Mouse (Mus musculus) neural tube, embryonic 10.5 days (tissue): ENCODE measurements around the gene Prep.
"Not testable (repeated sequence)": the region's sequence is repeated elsewhere in the genome, so short reads cannot be mapped to it uniquely, and the experiment has no call there.

Source experiments
- DNase-seq: peaks from one replicate; pipeline ENCODE4 v3.0.0-alpha.2; 2017; ENCODE audit warnings: low spot score; ENCODE audit errors: extremely low spot score

The Prep gene

DNA sequence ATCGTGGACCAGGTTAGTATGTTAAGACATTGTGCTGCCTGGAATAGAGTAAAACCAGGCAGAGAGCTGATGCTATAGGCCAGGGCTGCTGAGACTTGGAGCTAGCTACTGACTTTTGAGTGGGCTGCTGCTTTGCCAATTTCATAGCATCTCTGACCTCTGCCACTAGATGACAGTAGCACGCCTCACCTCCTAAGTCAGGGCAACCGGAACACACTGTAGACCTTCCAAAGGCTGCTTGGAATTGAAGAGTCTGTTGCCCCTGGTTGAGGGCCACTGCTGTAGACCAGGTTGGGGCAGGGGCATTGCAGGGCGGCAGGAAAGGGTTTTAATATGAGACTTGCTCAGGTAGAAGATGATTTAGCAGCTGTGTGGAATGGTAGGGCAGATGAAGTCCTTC is 47.5 kb downstream of the Prep start:
- DNase-seq: no peak

DNA sequence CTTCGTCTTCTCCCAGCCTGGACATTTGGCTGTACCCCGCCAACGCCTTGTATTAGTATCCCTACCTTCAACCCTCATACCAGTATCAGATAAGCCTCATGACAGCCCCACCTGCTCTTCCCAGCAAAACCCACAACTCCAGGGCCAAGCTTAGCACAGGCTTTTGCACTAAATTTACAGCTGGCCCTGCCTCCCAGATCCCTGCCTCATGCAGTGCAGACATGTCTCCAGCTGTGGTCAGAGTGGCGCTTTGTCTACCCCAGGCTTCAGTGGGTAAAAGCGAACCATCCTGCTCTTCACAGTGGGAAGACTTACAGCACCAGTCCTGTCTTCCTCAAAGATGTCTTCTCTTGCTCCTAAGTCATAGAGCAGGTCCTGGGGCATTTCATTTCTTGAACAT is 49.8 kb downstream of the Prep start:
- no peak for DNase-seq

DNA sequence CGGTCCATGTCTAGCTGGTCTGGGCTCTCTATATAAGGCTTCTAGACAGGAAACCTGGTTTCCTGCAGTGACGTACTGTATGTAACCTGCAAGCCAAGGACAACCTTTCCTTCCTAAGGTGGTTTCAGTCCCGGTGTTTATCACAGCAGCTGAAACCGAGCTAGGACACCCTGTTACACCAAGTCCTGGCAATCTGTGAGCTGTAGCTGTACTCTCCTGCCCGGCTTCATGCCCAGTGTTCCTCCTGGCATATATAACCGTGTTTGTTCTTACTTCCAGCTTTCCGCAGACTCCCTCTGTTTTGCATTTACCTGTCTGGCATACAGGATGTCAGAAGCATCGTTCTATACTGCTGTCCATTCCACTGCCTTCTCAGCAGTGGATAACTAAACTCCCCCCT is 51.4 kb downstream of the Prep start:
- no peak for DNase-seq

DNA sequence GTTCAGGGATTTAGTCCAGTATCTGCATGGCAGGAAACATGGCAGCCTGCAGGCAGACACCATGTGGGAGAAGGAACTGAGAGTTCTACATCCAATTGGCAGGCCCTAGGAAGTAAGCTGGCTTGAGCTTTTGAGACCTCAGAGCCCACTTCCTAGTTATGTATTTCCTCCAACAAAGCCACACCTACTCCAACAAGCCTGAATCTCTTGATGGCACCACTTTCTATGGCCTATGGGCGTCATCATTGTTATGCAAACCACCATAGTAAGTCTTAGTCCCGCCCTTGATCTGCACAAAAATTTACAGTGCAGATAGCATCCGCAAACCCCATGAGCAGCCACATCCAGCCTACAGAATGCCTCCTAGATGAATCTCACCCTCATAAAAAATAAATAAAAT is 54.6 kb downstream of the Prep start:
- DNase-seq: no peak

DNA sequence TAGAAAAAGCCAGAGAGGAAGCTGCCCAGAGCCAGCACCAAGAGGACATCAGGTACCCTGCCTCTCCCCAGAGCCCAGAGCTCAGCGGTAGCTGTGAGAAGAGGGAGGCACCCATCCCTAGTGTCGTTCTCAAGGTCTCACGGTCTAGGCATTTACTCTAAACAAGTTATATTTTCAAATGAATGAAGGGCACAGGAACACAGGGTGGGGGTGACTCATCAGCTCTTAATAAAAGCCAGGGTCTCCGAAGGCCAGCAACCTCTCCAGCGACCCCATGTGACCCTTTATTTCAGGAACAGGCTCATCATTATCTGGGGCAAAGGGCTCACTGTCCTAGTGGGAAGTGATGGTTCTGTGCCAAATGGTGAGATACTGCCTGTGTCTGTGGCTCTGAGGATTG is 55.5 kb downstream of the Prep start:
- DNase-seq: no peak

DNA sequence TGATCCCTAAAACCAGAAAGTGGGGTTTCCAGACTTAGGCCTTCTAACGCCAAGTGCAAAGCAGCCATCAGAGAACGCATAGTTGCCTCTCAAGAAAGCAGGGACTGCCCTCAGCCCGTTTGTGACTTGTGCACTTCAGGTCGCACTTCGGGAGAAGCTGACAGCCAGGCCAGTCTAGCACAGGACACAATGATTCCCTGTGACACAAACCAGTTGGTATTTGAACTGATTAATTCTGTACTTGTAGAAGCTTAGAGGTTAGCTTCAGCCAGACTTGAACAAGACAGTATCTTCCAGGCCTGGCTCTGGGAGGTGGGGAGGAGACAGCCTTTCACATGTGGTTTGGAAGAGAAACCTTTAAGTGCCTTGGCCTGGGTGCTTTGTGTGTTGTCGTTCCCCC is 56.0 kb downstream of the Prep start:
- no peak for DNase-seq

DNA sequence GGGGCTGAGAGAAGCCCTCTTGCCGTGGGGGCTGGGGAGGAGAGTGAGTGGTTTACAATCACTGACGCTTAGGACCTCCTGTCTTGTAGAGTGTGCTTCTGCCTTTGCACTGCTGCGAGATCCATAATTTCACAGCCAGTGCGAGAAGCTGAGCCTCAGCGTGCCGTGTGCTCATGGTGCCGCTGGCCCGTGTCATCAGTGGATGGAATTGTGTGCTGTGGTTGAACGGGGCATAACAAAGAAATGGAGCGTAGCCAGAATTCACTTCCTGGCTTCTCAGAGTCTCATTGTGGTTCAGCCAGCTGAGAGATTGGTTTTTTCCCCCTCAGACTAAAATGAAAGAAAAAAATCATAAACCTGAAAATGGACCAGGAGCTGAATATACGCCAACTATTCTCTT is 62.1 kb downstream of the Prep start:
- DNase-seq: no peak

DNA sequence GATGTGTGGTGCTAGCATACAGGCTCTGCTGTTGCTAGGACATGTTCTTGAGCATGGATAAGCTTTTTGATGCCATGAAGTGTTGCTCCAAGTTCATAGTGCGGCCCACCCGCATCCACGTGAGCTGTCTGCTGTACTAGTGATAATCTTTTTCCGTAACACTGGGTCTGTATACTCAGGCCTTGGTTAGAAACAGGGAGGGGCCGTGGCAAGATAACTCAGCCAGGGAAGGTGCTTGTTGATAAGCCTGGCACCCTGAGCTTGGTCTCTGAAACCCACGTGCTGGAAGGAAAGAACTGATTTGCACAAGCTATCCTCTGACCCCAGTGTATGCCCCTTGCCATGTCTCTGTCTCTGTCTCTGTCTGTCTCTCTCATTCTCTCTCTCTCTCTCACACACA is 63.0 kb downstream of the Prep start:
- no peak for DNase-seq

DNA sequence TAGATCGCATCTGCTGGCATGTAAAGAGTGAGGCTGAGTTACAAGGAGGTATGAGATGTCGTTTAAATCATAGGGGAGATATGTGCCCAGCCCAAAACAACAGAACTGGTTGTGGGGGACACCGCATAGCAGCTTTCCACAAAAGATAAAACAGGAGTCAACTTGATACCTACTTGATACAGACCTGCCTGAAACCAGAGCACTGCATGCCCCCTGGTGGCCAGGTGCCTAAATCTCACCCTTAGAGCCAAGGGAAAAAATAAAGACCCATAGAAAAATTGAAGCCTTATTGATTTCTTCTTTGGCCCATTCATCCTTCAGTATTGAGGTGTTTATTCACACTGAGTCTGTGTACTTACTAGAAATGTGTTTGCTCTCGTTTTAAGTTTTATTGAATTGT is 65.4 kb downstream of the Prep start:
- no peak for DNase-seq

DNA sequence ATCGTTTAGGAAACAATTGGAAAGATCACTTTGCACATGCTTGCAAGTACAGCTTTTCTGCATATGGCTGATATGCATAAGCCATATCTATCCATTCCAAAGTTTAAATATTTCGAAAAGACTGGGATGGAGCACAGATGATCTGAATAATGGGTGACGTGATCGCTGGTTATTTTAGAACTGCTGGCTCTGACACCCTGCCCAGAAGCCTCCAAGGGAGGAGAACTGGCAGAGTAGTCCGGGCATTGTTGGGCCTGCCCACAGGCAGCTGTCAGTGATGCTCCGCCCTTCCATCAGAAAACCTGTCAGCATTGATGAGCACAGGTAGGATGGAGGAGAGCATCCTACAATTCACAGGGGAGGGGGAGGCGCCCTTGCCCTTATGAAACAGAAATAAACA is 69.8 kb downstream of the Prep start:
- no peak for DNase-seq

DNA sequence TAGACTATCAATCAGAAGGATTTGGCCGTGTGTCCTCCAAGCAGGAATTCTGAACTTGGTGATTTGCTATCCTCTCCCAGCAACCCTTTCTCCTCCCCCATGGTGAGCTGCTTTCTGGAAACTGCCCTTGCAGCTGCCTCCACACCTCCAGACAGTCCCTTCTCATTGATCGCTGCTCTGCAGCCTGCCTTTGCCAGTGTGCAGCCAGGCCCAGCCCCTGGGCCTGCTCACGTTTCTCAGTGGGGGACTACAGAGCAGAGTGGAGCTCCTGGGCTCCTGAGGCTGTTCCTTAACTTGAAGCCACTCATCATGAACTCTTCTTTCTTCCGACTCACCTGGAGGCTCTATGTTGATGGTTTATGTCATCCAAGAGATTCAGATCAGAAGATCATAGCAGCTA is 72.9 kb downstream of the Prep start:
- DNase-seq: no peak

DNA sequence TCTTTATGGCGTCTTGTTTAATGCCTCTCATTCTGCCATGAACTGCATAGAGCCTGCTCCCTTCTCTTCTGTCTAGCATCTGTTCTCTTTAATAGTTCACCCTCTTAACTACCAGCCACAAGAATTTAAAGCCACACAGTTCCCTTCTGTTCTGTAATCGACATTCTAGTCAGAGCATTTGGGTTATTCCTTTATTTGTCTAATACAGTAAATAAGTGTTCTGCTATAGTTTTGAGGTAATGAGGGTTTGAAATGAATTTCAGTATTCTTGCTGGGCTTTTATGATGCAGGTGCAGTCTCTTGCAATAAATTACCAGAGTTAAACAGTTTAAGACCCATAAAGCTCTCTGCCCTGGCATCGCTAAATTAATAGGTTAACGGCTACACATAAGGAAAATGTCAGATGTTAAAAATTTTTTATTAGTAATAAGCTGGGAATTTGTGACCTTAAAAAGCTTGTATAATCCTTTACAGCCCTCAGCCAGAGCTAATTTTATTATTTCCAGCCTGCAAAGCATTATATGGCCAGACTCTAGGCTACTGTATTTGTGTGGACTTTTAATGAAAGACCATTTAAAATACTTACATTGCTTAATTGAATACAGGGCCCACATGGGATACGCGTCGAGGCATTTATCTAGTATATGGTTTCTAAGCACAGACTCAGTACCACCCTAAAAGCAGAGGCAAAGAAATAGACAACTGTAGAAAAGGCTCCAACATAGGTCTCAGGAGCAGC is 73.6 kb downstream of the Prep start:
- no peak for DNase-seq

DNA sequence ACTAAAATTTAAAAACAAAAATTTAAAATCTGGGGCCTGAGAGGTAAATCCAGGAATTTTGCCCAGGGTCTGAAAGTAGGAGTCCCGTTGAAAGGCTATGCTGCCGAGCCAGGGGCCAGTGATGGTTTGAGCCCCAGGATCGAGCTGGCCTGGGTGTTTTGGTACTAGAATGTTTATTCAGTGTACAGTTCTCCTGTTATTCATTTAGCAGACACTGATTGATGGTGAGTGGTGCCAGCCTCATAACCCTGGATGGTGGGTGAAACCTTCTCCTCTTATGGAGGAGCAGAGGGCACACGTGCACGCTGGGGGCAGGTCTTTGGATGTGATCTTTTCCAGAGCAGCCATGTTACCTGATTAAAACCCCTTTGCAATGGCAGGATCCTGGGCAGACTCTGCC is 75.4 kb downstream of the Prep start:
- no peak for DNase-seq

DNA sequence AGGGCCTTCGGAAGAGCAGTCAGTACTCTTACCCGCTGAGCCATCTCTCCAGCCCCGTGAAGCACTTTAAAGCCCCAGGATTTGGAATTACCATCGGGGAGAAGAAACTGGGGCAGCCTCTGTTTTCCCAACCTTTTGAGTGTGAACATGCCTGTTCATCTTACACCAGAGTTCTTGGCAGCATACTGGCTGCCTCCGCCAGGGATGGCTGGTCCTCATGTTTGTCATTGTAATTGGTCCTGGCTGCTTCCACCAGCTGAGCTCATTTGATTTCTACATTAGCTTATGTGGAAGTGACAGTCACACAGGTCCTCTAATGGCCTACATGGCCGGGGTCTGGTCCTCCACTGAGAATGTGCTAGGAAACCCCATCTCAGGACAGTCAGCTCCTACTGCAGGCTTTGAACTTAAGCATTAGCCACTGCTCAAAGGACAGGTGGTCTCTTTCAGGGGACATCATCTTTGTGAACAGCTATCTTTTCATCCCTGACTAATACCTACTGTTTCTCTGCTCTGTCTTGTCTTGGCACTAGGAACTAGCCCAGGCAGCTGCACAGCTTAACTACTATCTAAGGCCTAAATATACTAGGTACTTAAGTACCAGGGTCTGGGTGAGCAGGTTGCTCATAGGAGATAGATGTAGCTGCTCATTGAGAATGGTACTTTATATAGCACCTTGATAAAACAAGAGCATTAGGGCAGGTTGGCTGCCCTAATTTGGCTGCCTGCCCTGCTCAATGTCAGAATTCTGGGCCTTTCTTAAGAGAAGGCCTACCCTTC is 77.2 kb downstream of the Prep start:
- no peak for DNase-seq

DNA sequence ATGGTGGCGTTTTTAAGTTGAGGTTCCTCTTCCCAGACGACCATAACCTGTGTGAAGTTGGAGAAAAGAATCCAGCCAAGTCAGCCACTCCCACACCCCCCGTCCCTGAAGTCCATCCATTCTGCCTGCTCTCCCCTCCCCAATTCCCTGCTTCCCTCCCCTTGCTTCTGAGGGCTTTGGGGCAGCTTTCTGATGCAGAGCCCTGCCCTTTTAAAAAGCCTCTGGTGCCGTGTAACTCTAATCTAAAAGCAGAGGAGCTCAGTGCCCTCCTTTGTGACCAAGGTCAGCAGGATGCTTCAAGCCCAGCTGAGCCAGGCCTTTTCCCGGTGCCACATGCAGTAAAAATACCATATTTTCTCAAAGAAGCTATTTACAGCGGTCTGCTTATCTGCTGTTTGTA is 79.8 kb downstream of the Prep start:
- DNase-seq: no peak

DNA sequence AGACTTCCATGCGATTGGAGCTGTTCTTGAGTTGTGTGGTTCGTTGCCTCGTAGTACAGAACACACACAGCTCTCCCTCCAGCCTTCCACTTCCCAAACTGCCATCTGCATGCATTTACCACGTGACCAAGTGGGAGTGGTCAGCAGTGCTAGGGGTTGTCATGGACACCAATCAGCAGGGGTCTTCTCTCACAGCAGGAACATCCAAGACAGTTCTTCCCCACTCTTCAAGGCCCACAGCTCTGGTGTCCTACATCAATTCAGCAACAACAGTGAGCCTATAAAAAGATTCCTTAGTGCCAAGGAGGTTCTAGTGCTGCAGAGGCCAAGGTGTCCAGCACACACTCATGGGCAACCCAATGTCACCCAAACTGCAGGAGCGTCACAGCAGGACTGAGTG is 84.1 kb downstream of the Prep start:
- DNase-seq: peak; percentile 29

DNA sequence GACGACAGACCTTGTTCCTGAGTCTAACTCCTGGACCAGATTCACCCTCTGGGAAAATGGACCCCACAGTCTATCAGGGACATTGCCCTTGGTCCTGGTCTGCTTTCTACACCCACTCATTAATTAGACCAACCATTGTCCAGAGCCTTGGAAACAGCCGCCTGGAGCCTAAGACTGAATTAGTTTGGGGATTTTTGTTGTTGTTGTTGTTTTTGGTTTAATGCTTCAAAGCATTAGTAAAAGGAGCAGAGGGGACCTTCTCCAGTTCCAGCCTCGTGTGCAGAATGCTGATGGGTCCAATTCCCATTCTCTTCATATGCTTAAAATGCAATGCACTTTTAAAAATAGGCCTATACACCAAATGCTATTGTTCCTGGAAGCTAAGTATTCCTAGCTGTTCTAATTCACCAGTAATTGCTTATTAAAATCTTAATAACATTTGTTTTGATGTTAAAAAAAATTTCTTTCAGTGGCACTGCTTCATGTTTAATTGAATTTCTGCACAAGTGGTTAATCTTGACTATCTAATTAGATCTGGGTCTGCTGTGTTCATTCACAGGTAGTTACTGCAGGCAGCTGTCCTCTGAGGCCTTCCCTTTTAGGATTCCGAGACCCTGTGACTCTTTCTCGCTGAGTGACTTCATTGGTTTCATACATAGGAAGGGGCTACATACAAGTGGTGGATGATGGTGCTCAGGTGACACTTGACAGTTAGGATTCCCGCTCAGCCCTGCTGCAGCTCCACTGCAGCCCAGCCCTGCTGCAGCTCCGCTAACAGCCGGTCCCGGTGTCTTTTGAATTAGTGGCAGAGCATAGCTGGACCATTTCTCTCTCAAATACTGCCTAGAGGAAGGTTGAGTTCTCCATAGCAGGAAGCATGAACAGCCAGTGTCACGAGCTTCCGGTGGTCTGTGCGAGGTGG is 85.0 kb downstream of the Prep start:
- DNase-seq: no peak

DNA sequence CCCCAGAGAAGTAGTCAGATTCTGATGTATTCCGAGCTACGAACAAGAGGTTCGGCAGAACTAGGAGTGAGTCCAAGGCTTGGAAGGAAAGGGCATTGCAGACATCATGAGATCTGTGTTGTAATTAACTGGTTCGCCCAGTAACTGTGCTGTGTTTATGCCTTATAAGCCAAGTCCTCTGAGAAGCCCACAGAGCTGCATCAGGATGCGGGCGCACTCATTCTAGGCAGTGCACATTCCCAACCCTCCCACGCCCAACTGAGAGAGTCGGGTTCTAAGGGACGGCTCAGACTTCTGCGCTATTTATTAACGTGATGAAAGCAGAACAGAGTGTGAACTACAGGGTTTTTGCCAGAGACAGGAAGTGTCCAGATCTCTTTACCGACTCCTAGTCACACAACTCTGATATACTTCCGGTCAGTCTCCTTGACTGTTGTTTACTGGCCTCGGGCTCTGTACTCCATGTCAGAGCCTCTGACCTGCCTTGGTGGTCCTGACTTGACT is 87.6 kb downstream of the Prep start:
- no peak for DNase-seq

DNA sequence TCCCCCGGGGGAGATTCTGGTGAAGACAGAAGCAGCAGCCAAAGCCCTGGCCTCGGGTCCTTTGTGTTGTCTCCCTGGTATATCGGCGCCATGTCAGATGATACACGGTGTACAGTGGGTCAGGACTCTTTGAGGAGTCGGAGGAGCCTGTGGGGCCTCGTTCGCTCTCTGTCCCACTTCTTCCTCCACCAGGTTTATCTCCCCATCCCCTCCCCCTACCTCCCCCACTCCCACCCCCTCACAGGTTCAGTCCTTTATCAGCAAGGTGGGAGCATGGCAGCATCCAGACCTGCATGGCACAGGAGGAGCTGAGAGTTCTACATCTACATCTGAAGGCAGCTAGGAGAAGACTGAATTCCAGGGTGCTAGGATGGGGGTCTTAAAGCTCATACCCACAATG is 98.8 kb downstream of the Prep start:
- DNase-seq: no peak

DNA sequence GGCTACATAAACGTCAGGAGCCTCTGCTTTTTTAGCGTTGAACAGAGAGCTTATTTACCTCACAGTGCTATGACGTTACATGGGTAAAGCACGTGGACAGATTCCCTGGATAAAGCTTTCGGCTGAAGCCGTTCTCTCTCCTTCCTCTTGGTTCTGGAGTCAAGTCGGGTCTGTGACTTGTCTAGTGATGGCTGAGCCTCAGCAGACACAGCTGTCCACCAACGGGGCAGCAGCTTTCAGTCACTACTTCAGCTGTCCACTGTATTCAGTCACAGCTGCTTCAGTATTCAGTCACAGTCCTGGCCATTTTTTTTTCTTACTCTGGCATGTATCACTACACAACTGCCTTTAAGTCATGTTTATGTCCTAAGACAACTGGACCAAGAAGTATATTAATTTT is 106.9 kb downstream of the Prep start:
- no peak for DNase-seq

DNA sequence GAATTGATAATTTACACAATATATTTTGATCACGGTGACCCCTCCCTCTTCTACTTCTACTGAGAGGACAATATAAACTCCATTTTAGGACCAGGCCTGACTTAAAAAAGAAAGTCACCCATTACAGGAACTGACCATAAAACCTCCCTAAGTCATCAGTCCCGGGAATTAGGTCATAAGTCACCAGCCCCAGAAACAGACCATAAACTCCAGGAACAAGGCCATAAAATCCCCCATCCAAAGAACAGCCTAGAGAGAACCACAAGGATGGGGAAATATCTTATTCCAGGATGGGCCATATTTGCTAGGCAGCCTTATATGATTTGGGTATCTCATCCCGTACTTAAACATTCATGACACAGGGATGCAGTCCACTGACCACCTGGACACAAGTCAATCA is 107.3 kb downstream of the Prep start:
- no peak for DNase-seq

DNA sequence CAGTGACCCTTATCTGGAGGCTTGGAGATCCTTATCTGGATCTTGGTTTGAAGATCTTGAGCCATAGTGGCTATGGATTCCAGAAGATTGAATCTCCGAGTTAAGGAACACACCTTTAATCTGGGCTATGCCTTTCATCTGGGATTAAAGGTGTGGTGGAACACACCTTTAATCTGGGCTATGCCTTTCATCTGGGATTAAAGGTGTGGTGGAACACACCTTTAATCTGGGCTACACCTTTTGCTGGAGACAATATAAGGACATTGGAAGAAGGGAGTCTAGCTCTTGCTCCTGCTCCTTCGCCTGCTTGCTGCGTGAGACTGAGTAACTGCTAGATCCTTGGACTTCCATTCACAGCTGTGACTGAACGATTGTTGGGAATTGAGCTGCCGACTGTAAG is 110.8 kb downstream of the Prep start, which contains the start of gene Popdc3:
TSS of gene Popdc3 (plus strand) at position 301 of the 400 bp plus-strand sequence.
- not testable (repeated sequence) for DNase-seq
